Mouse (Mus musculus) liver, embryonic 15.5 days (tissue): ENCODE data around the gene Epn1. TPM values are rescaled to one million over a fixed set of nuclear protein-coding genes. Genes with fewer than 3 reads are reported as not detected.
A peak's percentile ranks its signal among the peaks of the same experiment; 100 is the strongest.

Source experiments
- ATAC-seq: fragments of 200-750 bp; cut with Nextera tagmentation; 2 replicates; pipeline ENCODE4 v1.8.0; 2017; ENCODE audit warnings: moderate number of reproducible peaks, mild to moderate bottlenecking, moderate library complexity; ENCODE audit not compliant: insufficient read depth
- H3K27ac ChIP-seq: fragments of 300-500 bp; sonication (generic); replicated peaks from 2 replicates; pipeline ENCODE4 v1.5.1; 2015; ENCODE audit warnings: mild to moderate bottlenecking, inconsistent platforms
- H3K27me3 ChIP-seq: fragments of 300-500 bp; sonication (generic); 2 replicates; pipeline ENCODE4 v1.6.1; 2015; ENCODE audit warnings: mild to moderate bottlenecking, inconsistent platforms
- H3K36me3 ChIP-seq: fragments of 300-500 bp; sonication (generic); replicated peaks from 2 replicates; pipeline ENCODE4 v1.6.1; 2015; ENCODE audit warnings: moderate library complexity, mild to moderate bottlenecking, inconsistent platforms
- H3K4me1 ChIP-seq: fragments of 300-500 bp; sonication (generic); replicated peaks from 2 replicates; pipeline ENCODE4 v1.6.1; 2015; ENCODE audit warnings: inconsistent platforms
- H3K4me2 ChIP-seq: fragments of 300-500 bp; sonication (generic); 2 replicates; pipeline ENCODE4 v1.6.1; 2015; ENCODE audit warnings: moderate library complexity, mild to moderate bottlenecking, inconsistent platforms
- H3K4me3 ChIP-seq: fragments of 300-500 bp; sonication (generic); replicated peaks from 2 replicates; pipeline ENCODE4 v1.5.1; 2015; ENCODE audit warnings: mild to moderate bottlenecking, inconsistent platforms
- H3K9ac ChIP-seq: fragments of 300-500 bp; sonication (generic); 2 replicates; pipeline ENCODE4 v1.6.1; 2015; ENCODE audit warnings: moderate library complexity, mild to moderate bottlenecking, inconsistent platforms
- H3K9me3 ChIP-seq: fragments of 300-500 bp; sonication (generic); replicated peaks from 2 replicates; pipeline ENCODE4 v1.6.1; 2016; ENCODE audit warnings: inconsistent platforms
- whole genome bisulfite sequencing: fragments of 180-500 bp; shearing (Covaris S2); methylation state at CpG from one replicate; pipeline ENCODE4 v1.1.7; 2015; ENCODE audit warnings: mixed read lengths; ENCODE audit not compliant: insufficient replicate concordance; 5-methylcytosine and 5-hydroxymethylcytosine counted together
- polyA plus RNA-seq: library from polyadenylated mRNA; unstranded; fragments of >200 nt; fragmentation: Nextera tagmentation; extraction: Ambion mirVana; gene quantifications from 2 replicates; pipeline ENCODE4 v1.2.1, GENCODE M21; 2015

Gene Epn1
- polyA plus RNA-seq, 1 experiment from 2014 or later: 49.2 TPM

- no peak overlapping the region for H3K4me2 ChIP-seq
- no peak overlapping the region for H3K27ac ChIP-seq
- peaks cover 30% of the 10 kb centered on the region for H3K27me3 ChIP-seq
- peaks cover 5% of the 10 kb centered on the region; the same call in 1 of the 2 replicates for H3K4me1 ChIP-seq
- H3K9me3 ChIP-seq: no peaks in the 10 kb centered on the region
- no peak overlapping the region for H3K4me3 ChIP-seq
- H3K36me3 ChIP-seq: no peaks in the 10 kb centered on the region
- 64% methylated on average over 2 of the region's 2 CpGs for WGBS
- H3K9ac ChIP-seq: no peak overlapping the region
- ATAC-seq: no peak
These were observed 33.9 kb upstream of the Epn1 start for GRCm38 (mm10) chr7:5046112-5046511.

GRCm38 (mm10) chr7:5047313-5047712, 32.7 kb upstream of the Epn1 start:
- H3K9me3 ChIP-seq: no peaks in the 10 kb centered on the region
- WGBS: 6% methylated on average over 2 of the region's 2 CpGs
- H3K36me3 ChIP-seq: no peaks in the 10 kb centered on the region
- H3K4me1 ChIP-seq: peaks cover 12% of the 10 kb centered on the region; the same call in 1 of the 2 replicates
- H3K27ac ChIP-seq: no peak overlapping the region
- H3K4me3 ChIP-seq: no peak overlapping the region
- no peak overlapping the region for H3K4me2 ChIP-seq
- H3K9ac ChIP-seq: no peak overlapping the region
- no peak for ATAC-seq
- H3K27me3 ChIP-seq: peaks cover 42% of the 10 kb centered on the region

- peaks cover 84% of the 10 kb centered on the region for H3K27me3 ChIP-seq
- peak within 1 kb of the TSS; percentile 50 for H3K9ac ChIP-seq
- peak within 1 kb of the TSS; percentile 72 for H3K4me2 ChIP-seq
- peak within 1 kb of the TSS; percentile 61 for H3K4me3 ChIP-seq
- no peak within 1 kb of the TSS for H3K27ac ChIP-seq
- H3K4me1 ChIP-seq: peaks cover 22% of the 10 kb centered on the region
- WGBS: 1% methylated on average over 65 of the region's 65 CpGs
- H3K36me3 ChIP-seq: no peaks in the 10 kb centered on the region
- ATAC-seq: peak; percentile 61
- no peaks in the 10 kb centered on the region for H3K9me3 ChIP-seq
These were observed 28.5 kb upstream of the Epn1 start, which contains the start of gene Zfp580 for GRCm38 (mm10) chr7:5051193-5052192. Gene Zfp580 (plus strand): TSS chr7:5051538.

GRCm38 (mm10) chr7:5052438-5052837, 27.6 kb upstream of the Epn1 start:
- WGBS: 4% methylated on average over 12 of the region's 12 CpGs
- Histone ChIP-seq H3K9me3 (no peaks in the 10 kb centered on the region), H3K4me1 (peaks cover 27% of the 10 kb centered on the region), H3K4me2 (0 out of 2 replicates have a peak overlapping the region, but pooled peaks have one; percentile 36), H3K4me3 (peak overlapping the region; percentile 61; the same call in 1 of the 2 replicates), H3K27me3 (peaks cover 93% of the 10 kb centered on the region), H3K27ac (no peak overlapping the region), H3K9ac (no peak overlapping the region), H3K36me3 (no peaks in the 10 kb centered on the region)
- no peak for ATAC-seq

- no peak overlapping the region for H3K9ac ChIP-seq
- 5% methylated on average over 45 of the region's 45 CpGs for WGBS
These were observed 27.1 kb upstream of the Epn1 start for GRCm38 (mm10) chr7:5052931-5053343.

GRCm38 (mm10) chr7:5053456-5054179, 26.4 kb upstream of the Epn1 start:
- H3K4me1 ChIP-seq: peaks cover 27% of the 10 kb centered on the region
- peaks cover 100% of the 10 kb centered on the region for H3K27me3 ChIP-seq
- WGBS: 9% methylated on average over 32 of the region's 32 CpGs
- H3K4me2 ChIP-seq: peak overlapping the region; percentile 47
- no peaks in the 10 kb centered on the region for H3K36me3 ChIP-seq
- H3K9ac ChIP-seq: no peak overlapping the region
- H3K27ac ChIP-seq: no peak overlapping the region
- ATAC-seq: no peak
- peak overlapping the region; percentile 44 for H3K4me3 ChIP-seq
- no peaks in the 10 kb centered on the region for H3K9me3 ChIP-seq

More at GRCm38 (mm10) chr7:5052931-5053343, 27.1 kb upstream of the Epn1 start:
- Histone ChIP-seq H3K9me3 (no peaks in the 10 kb centered on the region), H3K4me2 (peak overlapping the region; percentile 36), H3K4me3 (peak overlapping the region; percentile 14; the same call in 1 of the 2 replicates), H3K27ac (no peak overlapping the region), H3K4me1 (peaks cover 27% of the 10 kb centered on the region), H3K27me3 (peaks cover 98% of the 10 kb centered on the region), H3K36me3 (no peaks in the 10 kb centered on the region)
- ATAC-seq: no peak

- peaks cover 33% of the 10 kb centered on the region for H3K4me1 ChIP-seq
- H3K4me2 ChIP-seq: peak overlapping the region; percentile 52
- H3K4me3 ChIP-seq: peak overlapping the region; percentile 16; the same call in 1 of the 2 replicates
- no peak overlapping the region for H3K9ac ChIP-seq
- H3K27me3 ChIP-seq: peaks cover 80% of the 10 kb centered on the region
- no peaks in the 10 kb centered on the region for H3K36me3 ChIP-seq
- no peak for ATAC-seq
- H3K9me3 ChIP-seq: no peaks in the 10 kb centered on the region
- 4% methylated on average over 55 of the region's 55 CpGs for WGBS
- no peak overlapping the region for H3K27ac ChIP-seq
These were observed 23.3 kb upstream of the Epn1 start for GRCm38 (mm10) chr7:5056651-5057263.

- H3K9ac ChIP-seq: no peak overlapping the region
- WGBS: 32% methylated on average over 8 of the region's 8 CpGs
- ATAC-seq: no peak
- H3K4me3 ChIP-seq: no peak overlapping the region
- H3K27ac ChIP-seq: no peak overlapping the region
- H3K27me3 ChIP-seq: peaks cover 73% of the 10 kb centered on the region
- no peaks in the 10 kb centered on the region for H3K9me3 ChIP-seq
- no peak overlapping the region for H3K4me2 ChIP-seq
- no peaks in the 10 kb centered on the region for H3K36me3 ChIP-seq
- peaks cover 31% of the 10 kb centered on the region for H3K4me1 ChIP-seq
These were observed 22.7 kb upstream of the Epn1 start for GRCm38 (mm10) chr7:5057381-5057780.

GRCm38 (mm10) chr7:5057804-5058203, 22.2 kb upstream of the Epn1 start:
- Histone ChIP-seq H3K27me3 (peaks cover 69% of the 10 kb centered on the region), H3K4me2 (no peak overlapping the region), H3K4me3 (no peak overlapping the region), H3K4me1 (peaks cover 27% of the 10 kb centered on the region), H3K27ac (no peak overlapping the region), H3K9me3 (no peaks in the 10 kb centered on the region), H3K9ac (no peak overlapping the region), H3K36me3 (no peaks in the 10 kb centered on the region)
- ATAC-seq: no peak
- WGBS: 27% methylated on average over 11 of the region's 11 CpGs

- H3K4me3 ChIP-seq: no peak overlapping the region
- H3K9ac ChIP-seq: no peak overlapping the region
- H3K4me2 ChIP-seq: no peak overlapping the region
- ATAC-seq: no peak
- H3K9me3 ChIP-seq: no peaks in the 10 kb centered on the region
- H3K4me1 ChIP-seq: peaks cover 30% of the 10 kb centered on the region
- H3K27me3 ChIP-seq: peaks cover 61% of the 10 kb centered on the region
- 67% methylated on average over 1 of the region's 1 CpGs for WGBS
- no peaks in the 10 kb centered on the region for H3K36me3 ChIP-seq
- no peak overlapping the region for H3K27ac ChIP-seq
These were observed 21.4 kb upstream of the Epn1 start for GRCm38 (mm10) chr7:5058631-5059030.
